Mouse (Mus musculus) heart, adult 2 months (tissue): ENCODE measurements around the gene Kif13a. TPM values are rescaled to one million over a fixed set of nuclear protein-coding genes. Genes with fewer than 3 reads are reported as not detected.

Experiments used
- DNase-seq, 2 experiments: peaks; one replicate each; pipeline ENCODE4 v3.0.0; 2021
- H3K27ac ChIP-seq: fragments of 200-600 bp; 2 replicates; pipeline ENCODE4 v1.8.1; 2022
- H3K27me3 ChIP-seq: fragments of 200-500 bp; 2 replicates; pipeline ENCODE4 v1.6.1; 2012; ENCODE audit warnings: mild to moderate bottlenecking, low read length, inconsistent platforms, mixed read lengths; ENCODE audit not compliant: control insufficient read depth, insufficient read depth
- H3K36me3 ChIP-seq: fragments of 200-500 bp; 2 replicates; pipeline ENCODE4 v1.6.1; 2012; ENCODE audit warnings: low read length, inconsistent platforms; ENCODE audit not compliant: control insufficient read depth, insufficient read depth
- H3K4me1 ChIP-seq: fragments of 200-500 bp; 2 replicates; pipeline ENCODE4 v1.6.1; 2011; ENCODE audit warnings: low read length; ENCODE audit not compliant: control insufficient read depth, insufficient read depth
- H3K4me3 ChIP-seq: fragments of 200-600 bp; 2 replicates; pipeline ENCODE4 v1.8.1; 2022
- H3K79me2 ChIP-seq: fragments of 200-500 bp; replicated peaks from 2 replicates; pipeline ENCODE4 v1.6.1; 2012; ENCODE audit warnings: mild to moderate bottlenecking, inconsistent platforms, low read length, moderate library complexity, mixed read lengths; ENCODE audit not compliant: control insufficient read depth, insufficient read depth
- H3K9ac ChIP-seq: fragments of 200-500 bp; 2 replicates; pipeline ENCODE4 v1.6.1; 2012; ENCODE audit warnings: low read depth, mild to moderate bottlenecking, control low read depth, inconsistent platforms, low read length, mixed read lengths
- CTCF ChIP-seq: fragments of 200-600 bp; IDR thresholded peaks from 2 replicates; pipeline ENCODE4 v1.8.1; 2022; ENCODE audit warnings: antibody characterized with exemption, mild to moderate bottlenecking, moderate library complexity
- EP300 ChIP-seq: fragments of 200-500 bp; IDR thresholded peaks from 2 replicates; pipeline ENCODE4 v1.6.1; 2011; ENCODE audit warnings: low read depth, low read length, control low read depth; ENCODE audit not compliant: insufficient read depth
- POLR2A ChIP-seq: fragments of 200-500 bp; IDR thresholded peaks from 2 replicates; pipeline ENCODE4 v1.6.1; 2011; ENCODE audit warnings: mild to moderate bottlenecking, low read depth, low read length, control low read depth; ENCODE audit not compliant: insufficient read depth
- WGBS: fragments of 180-500 bp; shearing (Covaris S2); methylation state at CpG from one replicate; pipeline ENCODE4 v1.1.7; 2018; 5-methylcytosine and 5-hydroxymethylcytosine counted together
- intact Hi-C: fragments of 180-260 bp; cut with DNase I; formaldehyde crosslinking; loops from one replicate; pipeline ENCODE4 v1.15.1; 2025
- polyA plus RNA-seq: library from polyadenylated mRNA; depleted of rRNA; stranded (reverse); fragments of >200 nt; gene quantifications from 2 replicates; pipeline ENCODE4 v1.2.3, GENCODE M21; 2012
- total RNA-seq, 2 experiments: library from RNA; stranded (reverse); gene quantifications; 2 replicates each; pipeline ENCODE4 v1.2.3; 2021

Kif13a gene
- total and polyA plus RNA-seq, 3 experiments: 49.8 to 113 (median 108) TPM

- no peaks in the 10 kb centered on the region for H3K27me3 ChIP-seq
- 75% methylated on average over 11 of the region's 11 CpGs for WGBS
- no peak overlapping the region for H3K9ac ChIP-seq
- H3K4me3 ChIP-seq: no peak overlapping the region
- no peak for DNase-seq
- peaks cover 6% of the 10 kb centered on the region; the same call in 1 of the 2 replicates for H3K36me3 ChIP-seq
- H3K27ac ChIP-seq: peak overlapping the region; percentile 13
- peaks cover 9% of the 10 kb centered on the region for H3K4me1 ChIP-seq
- intact Hi-C loops: no loop called here
- peaks cover 4% of the 10 kb centered on the region for H3K79me2 ChIP-seq
- 0 out of 2 replicates have a peak, but pooled peaks have one; percentile 68 for TF ChIP-seq EP300
- no peak for TF ChIP-seq POLR2A
- peak; percentile 31 for TF ChIP-seq CTCF
Measured at GRCm38 (mm10) chr13:46900870-46901555, 28.7 kb downstream of the Kif13a start.

- Histone ChIP-seq H3K9ac (no peak overlapping the region), H3K79me2 (peaks cover 5% of the 10 kb centered on the region), H3K36me3 (peaks cover 6% of the 10 kb centered on the region; the same call in 1 of the 2 replicates), H3K4me3 (no peak overlapping the region), H3K4me1 (peaks cover 7% of the 10 kb centered on the region), H3K27ac (peak overlapping the region; percentile 71), H3K27me3 (no peaks in the 10 kb centered on the region)
- no peak for DNase-seq
- WGBS: 32% methylated on average over 2 of the region's 2 CpGs
- intact Hi-C loops: no loop called here
- TF ChIP-seq POLR2A (no peak), CTCF (no peak), EP300 (no peak)
Measured at GRCm38 (mm10) chr13:46898837-46899236, 30.8 kb downstream of the Kif13a start.

GRCm38 (mm10) chr13:46898411-46898810, 31.3 kb downstream of the Kif13a start:
- no peak for DNase-seq
- 47% methylated on average over 11 of the region's 11 CpGs for WGBS
- H3K9ac ChIP-seq: no peak overlapping the region; the same call in 1 of the 2 replicates
- TF ChIP-seq CTCF (no peak), EP300 (no peak), POLR2A (no peak)
- H3K36me3 ChIP-seq: peaks cover 6% of the 10 kb centered on the region; the same call in 1 of the 2 replicates
- peaks cover 5% of the 10 kb centered on the region for H3K79me2 ChIP-seq
- H3K4me1 ChIP-seq: peaks cover 7% of the 10 kb centered on the region
- no peak overlapping the region for H3K4me3 ChIP-seq
- intact Hi-C loops: no loop called here
- no peaks in the 10 kb centered on the region for H3K27me3 ChIP-seq
- peak overlapping the region; percentile 71 for H3K27ac ChIP-seq

- no peak for DNase-seq
- H3K4me1 ChIP-seq: peaks cover 14% of the 10 kb centered on the region
- H3K9ac ChIP-seq: no peak overlapping the region
- peaks cover 2% of the 10 kb centered on the region; the same call in 1 of the 2 replicates for H3K36me3 ChIP-seq
- H3K27ac ChIP-seq: no peak overlapping the region
- H3K4me3 ChIP-seq: no peak overlapping the region
- peaks cover 5% of the 10 kb centered on the region for H3K79me2 ChIP-seq
- TF ChIP-seq POLR2A (no peak), EP300 (no peak), CTCF (no peak)
- 62% methylated on average over 4 of the region's 4 CpGs for WGBS
- no peaks in the 10 kb centered on the region for H3K27me3 ChIP-seq
- intact Hi-C loops: no loop called here
Measured at GRCm38 (mm10) chr13:46892380-46892779, 37.3 kb downstream of the Kif13a start.

- Histone ChIP-seq H3K79me2 (no peaks in the 10 kb centered on the region; the same call in 1 of the 2 replicates), H3K4me1 (peaks cover 33% of the 10 kb centered on the region), H3K4me3 (no peak overlapping the region), H3K27ac (peak overlapping the region; percentile 31; the same call in 1 of the 2 replicates), H3K36me3 (peaks cover 10% of the 10 kb centered on the region), H3K9ac (peak overlapping the region; percentile 35; the same call in 1 of the 2 replicates), H3K27me3 (no peaks in the 10 kb centered on the region)
- intact Hi-C loops: no loop called here
- 27% methylated on average over 12 of the region's 12 CpGs for WGBS
- DNase-seq: no peak
- TF ChIP-seq POLR2A (no peak), EP300 (no peak), CTCF (no peak)
Measured at GRCm38 (mm10) chr13:46888150-46888683, 41.5 kb downstream of the Kif13a start.
